Mouse (Mus musculus): ENCODE data around the gene Dhrs3. TPM values are rescaled to one million over a fixed set of nuclear protein-coding genes. Genes with fewer than 3 reads are reported as not detected.

Dhrs3 gene
- polyA plus RNA-seq, 1 experiment from 2014 or later: 41.9 TPM

DNA sequence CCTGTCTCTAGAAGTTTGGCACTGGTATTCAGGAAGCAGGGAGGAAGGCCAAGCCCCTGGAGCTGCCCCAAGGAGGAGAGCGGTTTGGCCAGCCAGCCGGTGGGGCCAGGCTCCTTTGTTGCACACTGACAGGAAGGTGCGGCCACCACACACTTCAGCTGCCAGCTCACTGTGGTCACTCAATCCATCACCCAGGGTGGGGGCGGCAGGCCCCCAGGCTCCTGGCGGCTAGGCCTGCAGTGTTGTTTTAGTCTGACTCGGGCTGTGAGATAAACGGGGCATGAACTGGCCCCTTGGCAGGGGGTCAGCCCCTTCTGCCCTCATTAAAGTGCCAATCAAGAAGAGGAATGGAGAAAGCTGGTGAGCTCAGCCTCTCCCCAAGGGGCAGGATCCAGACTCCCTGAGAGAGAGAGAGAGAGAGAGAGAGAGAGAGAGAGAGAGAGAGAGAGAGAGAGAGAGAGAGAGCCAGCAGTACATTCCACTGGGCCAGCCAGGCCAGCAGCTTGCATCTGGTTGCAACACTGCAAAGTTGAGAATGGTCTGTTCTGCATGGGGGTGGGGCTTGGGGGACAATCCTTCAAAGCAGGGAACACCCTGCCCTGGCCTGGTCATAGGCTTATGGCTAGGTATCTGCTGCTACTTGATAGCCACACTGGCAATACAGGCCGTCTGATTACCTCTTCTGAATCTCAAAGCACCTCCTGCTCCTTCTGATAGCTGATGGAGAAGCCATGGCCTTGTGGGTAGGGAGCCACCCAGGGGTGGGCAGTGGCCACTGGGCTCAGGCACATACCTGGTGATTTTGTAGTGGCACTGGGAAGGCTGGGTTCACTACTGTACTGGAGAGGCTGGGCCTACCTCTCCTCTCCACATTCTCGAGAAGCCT, 57.1 kb downstream of the Dhrs3 start:
- H3K27me3 ChIP-seq: no peaks in the 10 kb centered on the region
- H3K27ac ChIP-seq: no peak overlapping the region
- H3K4me2 ChIP-seq: no peak overlapping the region
- ATAC-seq (ENCODE audit: low FRiP score): peak; percentile 70
- H3K9me3 ChIP-seq: no peaks in the 10 kb centered on the region
- H3K36me3 ChIP-seq: no peaks in the 10 kb centered on the region
- no peak overlapping the region for H3K4me3 ChIP-seq
- peaks cover 13% of the 10 kb centered on the region for H3K4me1 ChIP-seq (replicated peaks)
- H3K9ac ChIP-seq: peak overlapping the region; percentile 19; the same call in 1 of the 2 replicates
- WGBS: 13% methylated on average over 9 of the region's 9 CpGs

DNA sequence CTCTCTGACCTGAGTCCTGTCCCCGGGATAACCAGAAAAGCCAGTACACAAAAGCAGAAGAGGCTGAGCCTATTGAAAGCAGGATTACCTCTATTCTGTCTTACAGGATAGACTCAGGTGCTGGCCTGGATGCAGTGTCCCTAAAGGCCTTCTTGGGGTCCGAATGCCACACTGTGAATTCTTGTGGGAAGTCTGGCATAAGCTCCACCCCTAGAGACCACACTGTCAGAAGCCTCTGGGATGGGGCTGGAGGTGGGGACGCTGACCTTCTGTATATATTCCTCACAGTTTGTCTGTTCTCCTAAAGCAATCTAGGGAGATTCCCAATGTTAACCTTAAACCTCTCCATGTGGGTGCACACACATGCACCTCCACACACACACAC, 57.7 kb downstream of the Dhrs3 start:
- Histone ChIP-seq H3K27ac (no peak overlapping the region), H3K9me3 (no peaks in the 10 kb centered on the region), H3K4me3 (no peak overlapping the region), H3K4me2 (no peak overlapping the region), H3K36me3 (no peaks in the 10 kb centered on the region), H3K27me3 (no peaks in the 10 kb centered on the region), H3K9ac (no peak overlapping the region; the same call in 1 of the 2 replicates), H3K4me1 (replicated peaks) (peaks cover 13% of the 10 kb centered on the region)
- ATAC-seq (ENCODE audit: low FRiP score): no peak
- 57% methylated on average over 3 of the region's 3 CpGs for WGBS

DNA sequence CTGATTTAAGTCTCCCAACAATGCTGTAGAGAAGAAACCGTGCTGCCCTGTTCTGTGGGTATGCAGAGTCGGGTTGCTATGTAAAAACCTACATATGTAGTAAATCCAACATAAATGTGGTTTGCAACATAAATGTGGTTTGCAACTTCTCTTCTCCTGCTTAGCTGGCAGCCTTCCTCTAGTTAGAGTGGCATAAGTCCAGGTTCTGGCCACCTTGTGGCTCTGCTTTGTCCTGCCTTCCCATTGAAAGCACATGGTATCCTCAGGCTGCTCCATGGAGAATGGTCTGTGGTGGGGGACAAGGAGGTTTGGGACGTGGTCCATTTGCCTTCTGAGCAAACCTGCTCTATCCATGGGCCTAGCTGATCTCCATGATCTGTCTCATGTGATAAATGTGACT, 58.3 kb downstream of the Dhrs3 start:
- Histone ChIP-seq H3K4me3 (no peak overlapping the region), H3K27ac (no peak overlapping the region), H3K36me3 (no peaks in the 10 kb centered on the region), H3K4me2 (no peak overlapping the region), H3K9me3 (no peaks in the 10 kb centered on the region), H3K4me1 (replicated peaks) (peaks cover 13% of the 10 kb centered on the region), H3K9ac (no peak overlapping the region), H3K27me3 (no peaks in the 10 kb centered on the region)
- ATAC-seq (ENCODE audit: low FRiP score): no peak
- WGBS: 87% methylated on average over 3 of the region's 3 CpGs

DNA sequence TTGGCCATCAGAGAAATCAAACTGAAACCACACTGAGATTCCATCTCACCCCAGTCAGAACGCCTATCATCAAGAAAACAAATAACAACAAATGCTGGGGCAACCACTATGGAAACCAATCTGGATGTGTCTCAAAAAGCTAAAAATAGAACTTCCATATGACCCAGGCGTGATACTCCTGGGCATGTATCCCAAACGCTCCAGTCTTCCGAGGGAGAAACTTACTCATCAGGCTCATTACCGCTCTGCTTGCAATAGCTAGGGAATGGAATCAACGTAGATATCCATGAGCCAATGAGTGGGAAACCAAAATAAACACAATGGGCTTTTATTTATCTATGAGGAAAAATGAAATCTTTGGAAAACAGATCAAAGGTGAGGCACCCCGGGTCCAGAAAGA, 59.2 kb downstream of the Dhrs3 start:
- no peak overlapping the region for H3K4me3 ChIP-seq
- no peaks in the 10 kb centered on the region for H3K36me3 ChIP-seq
- WGBS: 81% methylated on average over 7 of the region's 7 CpGs
- no peak overlapping the region for H3K9ac ChIP-seq
- H3K9me3 ChIP-seq: no peaks in the 10 kb centered on the region
- no peak for ATAC-seq (ENCODE audit: low FRiP score)
- no peak overlapping the region for H3K4me2 ChIP-seq
- no peak overlapping the region for H3K27ac ChIP-seq
- H3K27me3 ChIP-seq: no peaks in the 10 kb centered on the region
- peaks cover 13% of the 10 kb centered on the region for H3K4me1 ChIP-seq (replicated peaks)

DNA sequence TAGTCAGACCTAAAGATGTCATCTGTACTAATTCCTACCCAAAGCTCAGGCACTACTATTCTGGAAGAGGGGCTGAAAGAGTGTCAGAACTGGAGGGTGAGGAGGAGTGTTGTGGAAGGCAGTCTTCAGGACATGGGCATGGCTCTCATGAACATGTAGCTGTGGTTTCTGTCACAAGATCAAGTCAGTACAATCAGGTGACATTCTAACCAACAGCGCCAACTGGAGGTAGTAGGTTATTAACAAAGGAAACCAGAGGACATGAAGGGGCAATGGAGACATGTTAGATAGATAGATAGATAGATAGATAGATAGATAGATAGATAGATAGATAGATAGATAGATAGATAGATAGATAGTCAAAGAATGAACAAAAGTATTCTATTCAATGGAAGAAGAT, 60.8 kb downstream of the Dhrs3 start:
- H3K4me3 ChIP-seq: no peak overlapping the region
- no peak overlapping the region for H3K4me2 ChIP-seq
- no peaks in the 10 kb centered on the region for H3K27me3 ChIP-seq
- ATAC-seq (ENCODE audit: low FRiP score): no peak
- no peaks in the 10 kb centered on the region for H3K36me3 ChIP-seq
- no peak overlapping the region for H3K9ac ChIP-seq
- no peak overlapping the region for H3K27ac ChIP-seq
- no peaks in the 10 kb centered on the region for H3K9me3 ChIP-seq
- 95% methylated on average over 1 of the region's 1 CpGs for WGBS
- H3K4me1 ChIP-seq (replicated peaks): peaks cover 11% of the 10 kb centered on the region

DNA sequence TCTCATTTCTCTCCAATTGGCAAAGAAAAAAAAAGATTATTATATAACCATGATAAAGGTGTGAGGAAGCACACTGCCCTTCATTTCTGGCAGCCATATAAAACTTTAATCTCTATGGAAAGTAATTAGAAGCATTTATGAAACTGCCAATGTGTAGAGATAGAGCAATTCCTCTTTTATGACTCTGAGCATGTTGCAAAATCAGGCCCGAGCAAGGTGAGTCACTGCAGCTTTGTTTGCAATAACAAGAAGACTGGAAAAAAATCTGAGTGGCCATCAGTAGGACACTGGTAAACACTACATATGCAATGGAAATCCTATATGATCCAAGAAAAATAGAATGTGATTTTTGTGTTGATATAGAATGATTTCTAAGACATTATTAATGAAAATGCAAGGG, 63.2 kb downstream of the Dhrs3 start:
- Histone ChIP-seq H3K36me3 (no peaks in the 10 kb centered on the region), H3K4me3 (no peak overlapping the region), H3K4me2 (no peak overlapping the region), H3K27me3 (no peaks in the 10 kb centered on the region), H3K4me1 (replicated peaks) (no peaks in the 10 kb centered on the region), H3K27ac (no peak overlapping the region), H3K9ac (no peak overlapping the region), H3K9me3 (no peaks in the 10 kb centered on the region)
- 86% methylated on average over 1 of the region's 1 CpGs for WGBS
- ATAC-seq (ENCODE audit: low FRiP score): no peak

DNA sequence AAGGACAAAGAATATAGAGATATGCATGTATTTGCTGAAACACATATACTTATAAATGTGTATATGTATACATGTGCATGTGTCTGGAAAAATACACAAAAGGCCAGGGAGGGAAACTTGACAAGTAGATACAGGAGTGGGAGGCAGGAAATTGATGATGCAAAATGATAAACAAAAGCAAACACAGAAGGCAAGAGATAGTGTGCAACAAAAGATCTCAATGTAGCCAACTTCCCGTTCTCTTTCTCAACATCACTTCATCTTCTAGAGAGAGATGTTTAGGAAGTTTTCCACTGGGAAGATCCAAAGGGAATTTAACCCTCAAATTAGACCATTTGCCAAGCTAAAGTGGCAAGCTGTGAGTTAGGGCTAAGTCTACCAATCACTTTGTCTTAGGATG, 63.7 kb downstream of the Dhrs3 start:
- Histone ChIP-seq H3K27ac (no peak overlapping the region), H3K4me2 (no peak overlapping the region), H3K9ac (no peak overlapping the region), H3K4me1 (replicated peaks) (no peaks in the 10 kb centered on the region), H3K4me3 (no peak overlapping the region), H3K36me3 (no peaks in the 10 kb centered on the region), H3K9me3 (no peaks in the 10 kb centered on the region), H3K27me3 (no peaks in the 10 kb centered on the region)
- ATAC-seq (ENCODE audit: low FRiP score): no peak
- 88% methylated on average over 1 of the region's 1 CpGs for WGBS

DNA sequence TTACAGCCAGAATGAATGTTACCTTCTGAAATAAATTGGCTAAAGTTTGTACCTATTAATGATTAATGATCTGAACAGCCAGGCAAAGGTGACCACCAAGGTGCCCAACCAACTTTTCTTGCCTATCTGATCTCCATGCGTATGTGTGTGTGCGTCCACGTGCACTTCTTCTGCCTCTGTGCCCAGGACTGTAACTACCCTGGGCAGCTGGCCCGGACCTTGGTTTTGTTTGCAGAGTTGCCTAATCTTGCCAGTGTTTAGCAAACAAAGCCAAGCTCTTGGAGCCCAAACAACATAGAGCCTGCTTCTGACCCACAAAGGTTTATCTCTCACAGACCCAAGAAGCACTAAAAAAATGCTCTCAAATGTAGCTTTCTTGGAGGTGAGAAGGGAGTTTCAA, 64.6 kb downstream of the Dhrs3 start:
- 93% methylated on average over 4 of the region's 4 CpGs for WGBS

DNA sequence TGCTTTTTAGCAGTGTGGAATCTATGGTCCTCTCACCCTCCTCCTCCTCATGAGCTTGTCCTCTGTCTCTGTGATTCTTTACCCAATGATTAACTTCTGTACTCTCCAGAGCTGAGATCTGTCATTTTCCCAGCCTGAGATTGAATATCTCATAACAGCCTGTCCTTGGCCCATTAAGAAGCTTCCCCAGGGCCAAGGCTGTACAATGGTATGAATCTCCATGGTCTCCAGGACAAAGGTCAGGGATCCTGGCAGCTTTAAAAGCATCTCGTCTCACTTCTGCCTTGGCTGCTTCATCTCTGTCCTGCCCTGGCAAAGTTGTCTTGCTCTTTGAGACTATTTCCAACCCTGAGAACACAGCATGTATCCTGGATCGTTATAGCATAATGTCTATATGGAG, 65.1 kb downstream of the Dhrs3 start:
- Histone ChIP-seq H3K4me1 (replicated peaks) (no peaks in the 10 kb centered on the region), H3K9me3 (no peaks in the 10 kb centered on the region), H3K27me3 (no peaks in the 10 kb centered on the region), H3K4me2 (no peak overlapping the region), H3K4me3 (no peak overlapping the region), H3K9ac (no peak overlapping the region), H3K27ac (no peak overlapping the region), H3K36me3 (no peaks in the 10 kb centered on the region)
- WGBS: 78% methylated on average over 2 of the region's 2 CpGs
- no peak for ATAC-seq (ENCODE audit: low FRiP score)

More for the DNA sequence above, 64.6 kb downstream of the Dhrs3 start:
- no peak overlapping the region for H3K9ac ChIP-seq
- no peaks in the 10 kb centered on the region for H3K36me3 ChIP-seq
- H3K4me1 ChIP-seq (replicated peaks): no peaks in the 10 kb centered on the region
- H3K4me3 ChIP-seq: no peak overlapping the region
- no peaks in the 10 kb centered on the region for H3K9me3 ChIP-seq
- no peak overlapping the region for H3K27ac ChIP-seq
- ATAC-seq (ENCODE audit: low FRiP score): no peak
- H3K27me3 ChIP-seq: no peaks in the 10 kb centered on the region
- no peak overlapping the region for H3K4me2 ChIP-seq

DNA sequence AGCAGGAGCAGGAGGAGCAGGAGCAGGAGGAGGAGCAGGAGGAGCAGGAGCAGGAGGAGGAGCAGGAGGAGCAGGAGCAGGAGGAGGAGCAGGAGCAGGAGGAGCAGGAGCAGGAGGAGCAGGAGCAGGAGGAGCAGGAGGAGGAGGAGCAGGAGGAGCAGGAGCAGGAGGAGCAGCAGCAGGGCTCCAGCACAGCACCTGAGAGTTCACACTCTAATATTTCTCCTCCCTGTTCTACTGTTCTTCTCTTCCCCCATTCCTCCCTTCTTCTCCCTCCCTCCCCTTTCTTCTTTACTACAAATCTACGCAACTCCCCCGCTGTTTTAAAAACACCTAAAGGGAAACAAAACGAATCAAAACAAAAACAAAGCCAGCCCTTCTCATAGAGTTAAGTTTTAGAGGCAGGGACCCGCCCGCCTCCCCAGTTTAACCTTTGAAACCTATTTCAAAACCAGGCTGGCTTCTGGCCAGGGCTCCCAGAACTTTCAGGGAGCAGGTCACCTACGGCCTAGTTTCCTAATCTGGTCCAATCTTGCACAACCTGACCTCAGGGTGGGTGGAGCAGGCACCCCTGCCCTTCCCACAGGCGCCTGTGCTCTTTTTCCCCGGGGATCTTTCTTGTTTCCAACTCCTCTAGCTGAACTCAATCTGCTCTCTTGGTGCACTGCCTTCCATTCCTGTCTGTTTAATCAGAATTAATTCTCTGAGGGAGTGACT, 67.7 kb downstream of the Dhrs3 start:
- H3K9me3 ChIP-seq: no peaks in the 10 kb centered on the region
- no peak overlapping the region for H3K4me3 ChIP-seq
- 64% methylated on average over 8 of the region's 8 CpGs for WGBS
- H3K36me3 ChIP-seq: no peaks in the 10 kb centered on the region
- no peak overlapping the region for H3K4me2 ChIP-seq
- no peak overlapping the region for H3K9ac ChIP-seq
- no peaks in the 10 kb centered on the region for H3K27me3 ChIP-seq
- ATAC-seq (ENCODE audit: low FRiP score): no peak
- H3K27ac ChIP-seq: no peak overlapping the region
- no peaks in the 10 kb centered on the region for H3K4me1 ChIP-seq (replicated peaks)

DNA sequence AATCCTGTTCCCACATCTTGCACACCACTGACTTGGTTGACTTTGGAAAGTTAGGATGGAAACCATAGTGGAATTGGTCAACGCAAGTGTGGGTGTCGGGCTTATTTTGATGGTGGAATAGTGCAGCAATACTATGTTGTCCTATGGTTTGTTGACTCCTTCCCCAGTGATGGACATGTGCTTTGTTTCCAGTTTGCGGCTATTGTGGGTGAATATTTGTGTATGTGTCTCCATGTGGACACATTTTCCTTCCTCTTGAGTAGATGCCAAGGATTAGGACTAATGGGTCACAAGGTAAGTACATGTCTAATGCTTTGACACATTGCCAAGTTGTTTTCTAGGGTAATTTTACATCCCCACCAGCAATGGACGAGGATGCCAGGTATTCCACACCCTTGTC, 68.6 kb downstream of the Dhrs3 start:
- no peak overlapping the region for H3K9ac ChIP-seq
- no peaks in the 10 kb centered on the region for H3K27me3 ChIP-seq
- no peaks in the 10 kb centered on the region for H3K36me3 ChIP-seq
- no peak overlapping the region for H3K27ac ChIP-seq
- no peaks in the 10 kb centered on the region for H3K4me1 ChIP-seq (replicated peaks)
- no peaks in the 10 kb centered on the region for H3K9me3 ChIP-seq
- ATAC-seq (ENCODE audit: low FRiP score): no peak
- WGBS: 89% methylated on average over 4 of the region's 4 CpGs
- H3K4me2 ChIP-seq: no peak overlapping the region
- H3K4me3 ChIP-seq: no peak overlapping the region

DNA sequence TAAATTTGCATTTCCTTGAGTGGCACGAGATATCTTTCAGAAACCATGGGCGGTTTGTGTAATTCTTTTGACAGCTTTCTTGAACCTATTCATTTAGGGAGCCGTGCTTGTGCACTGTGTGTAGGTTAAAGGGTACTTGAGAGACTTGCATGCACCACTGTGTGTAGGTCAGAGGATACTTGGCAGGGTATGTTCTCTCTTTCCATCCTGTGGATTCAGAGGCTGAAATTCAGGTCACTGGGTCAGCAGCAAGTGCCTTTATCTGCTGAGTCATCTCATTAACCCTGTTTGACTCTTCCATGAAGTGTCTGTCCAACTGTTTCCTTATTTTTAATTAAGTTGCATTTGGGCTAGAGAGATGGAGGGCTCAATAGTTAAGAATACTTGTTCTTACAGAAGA, 69.1 kb downstream of the Dhrs3 start:
- Histone ChIP-seq H3K4me1 (replicated peaks) (no peaks in the 10 kb centered on the region), H3K36me3 (no peaks in the 10 kb centered on the region), H3K4me2 (no peak overlapping the region), H3K27ac (no peak overlapping the region), H3K4me3 (no peak overlapping the region), H3K9me3 (no peaks in the 10 kb centered on the region), H3K27me3 (no peaks in the 10 kb centered on the region), H3K9ac (no peak overlapping the region)
- ATAC-seq (ENCODE audit: low FRiP score): no peak
- 80% methylated on average over 3 of the region's 3 CpGs for WGBS

DNA sequence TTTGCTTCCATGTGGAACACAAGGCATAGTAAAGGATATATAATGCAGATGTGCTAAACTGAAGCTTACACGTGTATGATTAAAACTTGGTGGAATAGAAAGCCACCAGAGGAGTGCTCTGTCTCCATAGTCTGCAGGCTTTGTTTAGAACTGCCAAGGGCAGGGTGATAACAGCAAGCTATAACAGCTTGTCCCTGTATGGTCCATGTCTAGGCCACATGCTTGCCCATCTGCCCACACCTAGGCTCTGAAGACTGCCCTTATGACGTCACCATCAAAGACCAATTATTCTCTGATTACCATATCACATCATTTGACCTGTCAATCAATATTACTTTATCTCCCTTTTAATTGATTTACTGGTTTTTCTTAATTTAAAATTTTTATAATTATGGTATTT, 72.6 kb downstream of the Dhrs3 start:
- Histone ChIP-seq H3K4me1 (replicated peaks) (no peaks in the 10 kb centered on the region), H3K27me3 (no peaks in the 10 kb centered on the region), H3K4me3 (no peak overlapping the region), H3K9me3 (no peaks in the 10 kb centered on the region), H3K9ac (no peak overlapping the region), H3K4me2 (no peak overlapping the region), H3K27ac (no peak overlapping the region), H3K36me3 (peaks cover 6% of the 10 kb centered on the region)
- 79% methylated on average over 2 of the region's 2 CpGs for WGBS
- no peak for ATAC-seq (ENCODE audit: low FRiP score)

All from hindbrain, embryonic 13.5 days (tissue).